Mouse (Mus musculus) embryo, embryonic 11.5 days (tissue): ENCODE measurements around the gene C130050O18Rik.
"Not testable (repeated sequence)": the region's sequence is repeated elsewhere in the genome, so short reads cannot be mapped to it uniquely, and the experiment has no call there.

Experiments
- DNase-seq: peaks from one replicate; pipeline ENCODE4 v3.0.0-alpha.2; 2012; ENCODE audit warnings: low read depth, low spot score

C130050O18Rik gene

DNA sequence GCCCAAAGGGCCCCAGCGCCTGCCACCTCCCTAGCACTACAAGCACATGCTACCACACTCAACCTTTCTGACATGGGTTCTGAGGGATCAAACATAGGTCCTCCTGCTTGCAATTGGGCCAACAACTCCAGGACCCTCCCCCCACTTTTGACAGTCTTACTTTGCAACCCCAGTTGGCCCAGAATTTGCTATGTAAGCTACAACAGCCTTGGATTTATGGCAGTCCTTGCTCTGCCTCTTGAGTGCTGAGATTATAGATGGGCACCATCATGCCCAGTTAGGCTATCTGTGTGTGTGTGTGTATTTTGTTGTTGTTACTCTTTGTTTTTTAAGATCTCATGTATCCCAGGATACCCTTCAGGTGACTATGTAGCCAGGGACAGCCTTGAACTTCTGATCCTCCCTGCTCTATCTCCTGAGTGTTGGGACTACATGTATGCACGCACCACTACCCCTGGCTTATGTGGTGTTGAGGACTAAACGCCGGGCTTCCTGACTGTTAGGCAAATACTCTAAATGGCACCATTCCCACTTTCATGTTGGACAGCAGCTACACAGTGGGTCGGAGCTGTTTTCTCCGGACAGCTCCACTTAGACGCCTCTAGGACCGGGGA is 25.2 kb upstream of the C130050O18Rik start:
- no peak for DNase-seq

DNA sequence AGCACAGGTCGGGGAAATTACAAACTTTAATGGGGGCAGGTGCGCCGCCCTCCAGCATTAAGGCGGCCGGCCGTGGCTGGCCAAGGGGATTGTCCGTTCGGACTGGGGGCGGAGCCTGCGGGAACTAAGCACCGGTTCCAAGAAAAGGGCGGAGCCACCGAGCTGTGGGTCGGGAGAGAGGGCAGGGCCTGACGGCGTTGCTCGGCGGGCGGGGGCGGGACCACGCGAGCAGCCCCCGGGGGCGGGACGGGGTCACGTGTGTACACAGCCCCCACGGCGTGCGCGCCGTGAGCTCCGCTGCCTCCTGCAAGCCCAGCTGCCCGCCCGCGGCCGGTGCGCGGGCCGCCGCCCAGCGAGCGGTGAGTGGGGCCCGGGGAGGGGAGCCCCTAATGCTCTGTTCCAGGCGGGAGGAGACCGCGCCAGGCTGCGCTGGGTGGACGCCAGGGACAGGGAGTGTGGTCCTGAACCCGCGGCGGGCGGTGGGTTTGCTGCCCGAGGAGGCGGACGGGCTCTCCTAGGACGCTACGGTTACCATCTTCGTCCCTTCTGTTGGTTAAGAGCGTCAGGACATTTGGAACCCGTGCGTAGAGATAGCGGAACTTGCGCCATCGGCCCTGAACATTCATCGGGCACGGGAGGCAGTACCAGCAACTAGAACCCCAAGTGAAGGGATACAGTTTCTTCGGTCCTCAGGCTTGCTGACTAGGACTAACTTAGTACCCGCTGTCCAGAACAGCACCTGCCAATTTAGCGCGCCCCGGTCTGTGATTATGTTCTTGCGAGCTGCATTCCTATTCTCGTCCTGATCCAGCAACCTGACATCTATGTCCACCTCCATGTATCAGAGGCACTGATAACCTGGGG is 24.5 kb upstream of the C130050O18Rik start:
- peak; percentile 78 for DNase-seq

DNA sequence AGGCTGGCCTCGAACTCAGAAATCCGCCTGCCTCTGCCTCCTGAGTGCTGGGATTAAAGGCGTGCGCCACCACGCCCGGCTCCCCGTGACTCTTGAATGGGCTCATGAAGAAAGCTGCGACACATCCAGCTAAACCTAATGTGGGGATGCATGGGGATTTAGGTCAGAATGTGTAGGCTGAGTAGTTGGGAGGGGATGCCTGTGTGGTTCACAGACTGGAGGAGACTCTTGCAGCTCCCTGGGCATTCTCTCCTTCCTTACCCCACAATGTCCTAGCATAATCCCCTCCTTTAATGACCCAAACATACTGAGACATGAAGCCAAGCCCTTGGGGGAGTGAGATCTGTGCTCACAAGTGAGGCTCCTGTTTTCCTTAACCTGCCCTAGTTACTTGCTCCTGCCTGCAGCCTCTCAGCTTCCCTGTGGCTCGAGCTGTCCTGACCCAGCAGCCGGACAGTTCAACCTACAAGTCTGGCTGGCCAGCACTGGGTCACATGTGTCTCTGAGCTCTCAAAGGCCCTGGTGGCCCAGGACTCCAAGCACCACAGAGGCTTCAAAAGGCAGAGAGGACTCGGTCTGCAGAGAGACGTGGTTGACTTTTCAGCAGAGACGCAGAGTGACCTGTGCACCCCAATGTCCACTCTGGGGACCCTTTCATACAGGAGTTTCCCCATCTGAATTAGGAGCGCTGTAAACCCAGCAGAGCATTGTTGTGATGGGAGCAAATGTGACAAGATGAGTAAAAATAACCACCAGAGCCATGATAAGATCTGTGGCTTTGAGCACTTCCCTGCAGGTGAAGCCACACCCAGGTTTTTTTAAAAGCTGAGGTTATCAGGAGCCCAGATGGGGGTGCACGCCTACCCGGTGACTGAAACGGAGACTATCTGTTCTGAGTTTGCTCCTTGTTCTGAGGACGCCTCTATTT is 23.2 kb upstream of the C130050O18Rik start:
- no peak for DNase-seq

DNA sequence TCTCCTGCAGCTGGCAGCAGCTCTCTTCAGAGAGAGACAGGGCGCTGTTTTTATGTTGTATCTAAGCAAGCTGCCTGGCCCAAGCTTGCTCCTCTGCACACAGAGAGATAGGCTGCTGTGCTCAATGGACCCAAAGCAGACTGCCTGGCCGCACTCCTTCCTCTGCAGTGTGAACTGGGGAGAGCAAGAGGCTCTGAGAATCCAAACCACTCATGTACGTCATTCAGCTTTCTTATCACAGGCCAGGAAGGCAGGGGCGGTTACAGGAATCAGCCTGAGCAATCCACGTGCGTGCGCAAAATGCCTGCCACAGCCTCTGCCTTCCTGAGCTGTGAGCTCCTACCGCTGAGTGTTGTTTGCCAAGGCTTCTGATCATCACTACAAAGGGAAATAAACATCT is 22.3 kb upstream of the C130050O18Rik start:
- no peak for DNase-seq

DNA sequence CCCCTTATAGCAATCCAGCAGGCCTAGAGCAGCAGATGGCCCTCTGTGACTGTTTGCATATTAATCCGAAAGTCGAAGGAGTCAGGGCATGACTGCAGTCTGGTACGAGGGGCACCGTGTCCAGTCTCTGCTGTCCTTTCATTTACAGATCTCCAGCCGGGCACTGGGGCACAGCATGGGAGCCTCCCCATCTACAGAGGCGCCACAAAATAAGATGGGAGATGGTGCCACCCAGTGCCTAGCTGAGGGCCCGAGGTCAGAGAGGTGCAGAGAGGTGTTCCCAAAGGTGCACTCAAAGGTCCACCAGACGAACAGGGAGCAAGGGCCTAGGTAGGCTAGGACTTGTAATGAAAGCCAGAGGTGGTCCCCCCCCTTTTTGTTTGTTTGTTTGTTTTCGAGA is 21.8 kb upstream of the C130050O18Rik start:
- no peak for DNase-seq

DNA sequence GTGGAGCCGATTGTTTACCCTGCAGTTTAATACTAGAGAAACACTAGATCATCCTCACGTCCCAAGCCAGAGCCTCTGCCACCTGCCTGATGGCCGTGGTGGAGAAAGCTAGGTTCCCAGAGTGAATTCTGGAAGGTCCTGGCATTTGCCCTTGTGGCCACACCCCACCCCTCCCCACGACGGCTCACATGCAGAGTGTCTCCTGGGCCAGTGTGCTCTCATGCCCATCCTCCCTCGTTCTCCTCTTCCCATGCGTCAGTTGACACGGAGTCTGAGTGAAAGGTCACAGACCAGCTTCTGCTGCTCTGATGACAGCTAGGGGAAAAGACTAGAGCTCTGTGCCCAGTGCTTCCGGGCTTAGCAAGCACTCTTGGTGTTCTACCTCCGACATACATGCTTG is 20.5 kb upstream of the C130050O18Rik start:
- no peak for DNase-seq

DNA sequence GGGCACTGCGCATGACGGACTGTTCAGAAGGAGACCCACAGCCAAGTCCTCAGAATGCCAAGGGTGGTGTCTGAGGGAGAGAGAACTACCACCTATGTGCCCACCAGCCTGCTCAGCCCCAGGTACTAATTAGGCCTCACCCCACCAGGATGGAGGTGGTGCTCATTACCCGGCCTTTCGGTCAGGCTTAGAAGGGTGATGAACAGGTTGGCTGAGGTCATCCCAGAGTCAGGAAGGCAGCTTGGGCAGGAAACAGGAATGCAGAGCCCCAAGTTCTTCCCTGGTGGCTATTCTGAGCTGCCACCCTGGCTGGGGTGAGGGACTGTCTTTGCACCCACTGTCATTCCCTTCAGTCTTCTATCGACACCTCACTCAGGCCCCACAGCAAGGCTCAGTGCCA is 19.0 kb upstream of the C130050O18Rik start:
- DNase-seq: no peak

DNA sequence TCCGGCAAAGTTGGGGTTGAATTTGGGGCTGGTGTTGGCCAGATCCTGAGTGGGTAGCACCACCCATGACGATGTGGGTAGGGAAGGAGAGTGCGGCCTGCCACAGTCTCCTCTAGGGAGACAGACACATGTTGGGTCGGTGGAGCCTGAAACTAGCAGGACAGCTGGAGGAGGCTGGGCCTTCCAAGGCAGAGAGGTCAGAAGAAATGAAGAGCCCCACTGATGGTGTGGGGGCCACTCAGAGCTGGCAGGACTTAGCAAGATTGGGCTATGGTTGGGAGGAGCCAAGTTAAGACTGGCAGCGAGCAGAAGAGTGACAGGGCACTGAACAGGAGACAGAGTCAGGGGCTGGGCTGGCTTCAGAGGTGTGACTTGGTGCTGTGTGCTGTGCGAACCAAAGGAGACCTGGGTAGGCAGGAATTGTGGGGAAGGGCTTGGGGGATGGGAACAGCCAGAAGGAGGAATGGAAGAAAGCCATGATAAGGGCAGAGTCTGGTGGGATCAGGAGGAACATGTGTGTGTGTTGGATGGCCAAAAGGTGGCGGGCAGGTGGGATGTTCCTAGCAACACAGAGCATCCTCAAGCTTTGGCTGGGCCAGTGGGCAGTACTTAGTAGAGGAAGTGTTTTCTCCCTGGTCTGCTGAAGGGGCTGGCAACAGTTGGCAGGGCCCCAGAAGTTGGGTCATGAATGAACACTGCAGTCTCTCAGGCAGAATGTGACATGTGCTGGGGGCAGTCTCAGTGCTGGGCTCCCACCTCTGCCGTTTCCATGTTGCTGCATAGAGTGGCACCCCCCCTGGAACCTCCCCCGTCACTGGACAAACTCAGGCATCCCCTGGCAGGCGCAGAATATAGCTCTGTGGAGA is 17.5 kb upstream of the C130050O18Rik start:
- no peak for DNase-seq

DNA sequence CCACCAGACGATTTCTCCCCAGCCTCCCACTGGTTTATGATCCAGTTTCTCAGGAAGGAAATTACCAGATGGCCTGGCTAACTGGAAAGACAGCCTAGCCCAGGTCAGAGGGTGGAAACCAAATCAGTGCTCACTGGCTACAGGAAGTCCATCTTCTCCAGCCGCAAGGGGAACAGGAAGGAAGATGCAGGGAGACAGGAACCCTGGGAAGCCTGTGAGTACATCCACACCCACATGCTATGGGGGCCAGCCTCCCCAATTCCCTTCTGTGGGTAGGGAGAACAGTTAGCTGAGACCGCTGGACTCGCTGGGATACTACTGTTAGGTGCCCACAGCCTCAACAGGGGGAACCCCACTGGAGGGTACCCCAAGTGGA is 16.9 kb upstream of the C130050O18Rik start:
- DNase-seq: no peak

DNA sequence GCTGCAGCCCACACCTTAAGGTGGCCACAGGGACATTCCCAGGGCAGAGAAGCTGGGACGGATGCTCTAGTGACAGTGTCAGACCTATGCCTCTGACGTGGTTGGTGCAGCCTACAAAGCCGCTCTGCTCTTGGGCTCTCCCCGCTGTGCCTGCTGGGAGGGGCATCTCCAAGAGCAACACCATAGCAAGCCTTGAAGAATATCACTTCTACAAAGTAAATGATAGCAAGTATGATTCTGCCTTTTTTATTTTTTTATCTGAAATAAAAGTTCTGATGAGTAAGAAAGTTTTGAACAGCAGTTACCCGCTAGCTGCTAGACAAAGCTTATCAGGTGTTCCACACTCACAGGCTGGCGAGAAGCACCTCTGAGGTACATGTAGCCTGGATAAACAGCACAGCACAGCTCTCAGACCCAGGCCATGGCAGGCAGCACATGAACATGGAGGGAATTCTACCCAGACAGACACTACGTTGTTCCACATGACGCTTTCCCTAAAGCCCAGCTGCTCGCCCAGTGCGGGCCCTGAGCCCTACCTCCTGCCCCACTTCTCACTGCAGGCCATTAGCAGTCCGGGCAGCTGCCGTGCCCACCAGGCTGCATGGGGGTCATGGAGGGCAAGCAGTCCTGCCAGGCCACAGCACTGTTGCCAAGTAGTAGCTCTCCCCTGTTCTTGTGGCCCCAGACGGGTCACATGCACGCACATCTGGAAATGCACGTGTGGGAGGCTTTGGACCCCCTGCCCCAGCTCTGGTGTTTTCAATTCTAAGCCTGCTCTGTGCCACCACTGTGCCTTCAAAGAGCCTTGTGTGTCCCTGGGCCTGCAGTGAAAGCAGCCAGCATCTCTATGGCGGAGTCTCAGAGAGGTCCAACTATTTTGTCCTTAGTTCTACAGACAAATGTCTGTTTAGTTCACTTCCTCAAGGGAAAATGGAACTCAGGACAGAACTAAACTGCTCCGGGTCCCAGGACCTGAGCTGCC is 16.1 kb upstream of the C130050O18Rik start:
- DNase-seq: no peak

DNA sequence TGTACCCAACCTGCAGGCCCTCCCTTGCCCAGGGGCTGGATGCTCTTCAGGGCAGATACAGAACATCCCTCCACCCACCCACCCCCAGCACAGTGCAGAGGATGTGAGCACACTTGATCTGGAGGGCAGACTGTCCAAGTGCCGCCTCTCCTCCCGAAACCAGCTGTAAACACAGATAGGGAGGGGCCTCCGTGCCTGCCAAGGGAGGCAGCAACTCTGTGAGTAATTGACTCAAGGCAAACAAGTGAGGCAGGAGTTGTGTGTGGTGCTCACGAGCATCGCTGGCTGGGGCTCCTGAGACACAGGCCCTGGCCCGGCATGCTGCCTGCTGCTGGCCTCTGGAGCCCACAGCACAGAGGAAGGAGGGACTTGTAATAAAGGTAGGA is 15.4 kb upstream of the C130050O18Rik start:
- DNase-seq: no peak

DNA sequence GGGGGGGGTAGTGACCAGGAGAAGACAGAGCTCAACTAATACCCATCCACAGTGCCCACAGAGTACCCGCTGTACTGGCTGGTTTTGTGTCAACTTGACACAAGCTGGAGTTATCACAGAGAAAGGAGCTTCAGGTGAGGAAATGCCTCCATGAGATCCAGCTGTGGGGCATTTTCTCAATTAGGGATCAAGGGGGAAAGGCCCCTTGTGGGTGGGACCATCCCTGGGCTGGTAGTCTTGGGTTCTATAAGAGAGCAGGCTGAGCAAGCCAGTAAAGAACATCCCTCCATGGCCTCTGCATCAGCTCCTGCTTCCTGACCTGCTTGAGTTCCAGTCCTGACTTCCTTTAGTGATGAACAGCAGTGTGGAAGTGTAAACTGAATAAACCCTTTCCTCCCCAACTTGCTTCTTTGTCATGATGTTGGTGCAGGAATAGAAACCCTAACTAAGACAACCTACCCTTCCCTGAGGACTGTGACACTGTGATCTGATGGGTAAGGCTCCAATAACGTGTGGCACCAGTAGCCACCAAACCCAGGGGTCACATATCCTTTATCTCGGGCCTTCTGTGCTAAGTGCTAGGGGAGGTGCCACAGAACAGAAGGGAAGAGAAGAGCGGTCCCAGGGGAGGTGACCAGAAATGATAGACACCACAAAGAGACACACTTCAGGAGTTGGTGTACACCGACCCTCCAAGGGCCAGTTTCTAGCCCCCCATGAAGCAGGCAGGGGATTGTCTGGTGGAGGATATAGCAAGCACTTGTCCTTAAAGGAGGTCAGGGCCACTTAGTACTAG is 14.6 kb upstream of the C130050O18Rik start:
- not testable (repeated sequence) for DNase-seq

DNA sequence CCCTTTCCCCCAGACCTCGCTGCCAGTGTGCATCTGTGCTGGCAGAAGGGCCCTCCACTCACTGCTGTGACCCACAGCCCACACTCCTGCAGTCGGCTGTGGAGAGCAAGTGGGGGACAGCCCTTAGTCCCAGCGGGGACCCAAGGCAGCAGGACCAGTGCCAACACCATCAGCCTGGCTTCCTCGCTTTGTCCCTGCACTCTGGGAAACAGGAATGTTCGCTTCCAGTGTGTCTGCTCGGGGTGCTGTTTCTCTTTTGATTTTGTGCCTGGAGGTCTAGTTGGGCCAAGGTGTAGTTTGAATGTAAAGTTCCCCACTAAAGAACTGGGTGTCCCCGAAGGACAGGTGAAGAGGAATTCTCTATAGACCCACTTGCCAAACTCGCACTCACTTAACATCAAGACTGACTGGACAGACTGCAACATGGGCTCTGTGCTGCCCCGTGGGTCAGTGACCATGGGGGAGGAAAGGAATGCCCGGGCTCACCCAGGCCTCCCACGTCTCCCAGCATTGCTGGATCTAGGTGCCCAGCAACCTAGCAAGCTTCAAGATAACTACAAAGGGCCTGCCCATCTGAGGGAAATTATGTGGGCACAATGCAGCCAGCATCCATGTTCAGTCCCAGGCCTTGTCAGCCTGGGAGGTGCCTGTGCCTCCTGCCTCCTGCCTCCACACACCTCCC is 13.6 kb upstream of the C130050O18Rik start:
- DNase-seq: no peak

DNA sequence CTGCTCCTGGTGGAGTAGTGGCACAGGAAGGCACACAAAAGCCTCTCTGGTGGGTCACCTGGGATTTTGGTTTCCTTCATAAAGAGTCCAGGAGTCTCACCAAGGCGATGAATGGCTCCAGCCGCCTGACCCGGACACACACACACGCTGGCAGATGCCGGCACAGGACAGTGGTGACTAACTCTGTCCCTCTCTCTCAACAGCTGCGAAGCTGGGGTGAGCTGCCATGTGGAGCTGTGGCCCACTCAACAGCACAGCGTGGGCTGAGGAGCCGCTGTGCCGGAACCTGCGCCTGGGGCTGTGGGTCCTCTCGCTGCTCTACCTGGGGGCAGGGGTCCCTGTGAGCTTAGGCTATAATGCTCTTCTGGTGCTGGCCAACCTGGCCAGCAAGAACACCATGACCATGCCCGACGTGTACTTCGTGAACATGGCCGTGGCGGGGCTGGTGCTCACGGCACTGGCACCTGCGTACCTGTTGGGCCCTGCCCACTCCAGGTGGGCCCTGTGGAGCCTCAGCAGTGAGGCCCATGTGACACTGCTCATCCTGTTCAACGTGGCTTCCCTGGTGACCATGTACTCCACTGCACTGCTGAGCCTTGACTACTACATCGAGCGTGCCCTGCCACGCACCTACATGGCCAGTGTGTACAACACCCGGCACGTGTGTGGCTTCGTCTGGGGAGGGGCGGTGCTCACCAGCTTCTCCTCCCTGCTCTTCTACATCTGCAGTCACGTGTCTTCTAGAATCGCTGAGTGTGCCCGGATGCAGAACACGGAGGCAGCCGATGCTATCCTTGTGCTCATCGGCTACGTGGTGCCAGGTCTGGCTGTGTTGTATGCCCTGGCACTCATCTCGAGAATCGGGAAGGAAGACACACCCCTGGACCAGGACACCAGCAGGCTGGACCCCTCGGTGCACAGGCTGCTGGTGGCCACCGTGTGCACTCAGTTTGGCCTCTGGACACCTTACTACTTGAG is 12.6 kb upstream of the C130050O18Rik start:
- DNase-seq: no peak

DNA sequence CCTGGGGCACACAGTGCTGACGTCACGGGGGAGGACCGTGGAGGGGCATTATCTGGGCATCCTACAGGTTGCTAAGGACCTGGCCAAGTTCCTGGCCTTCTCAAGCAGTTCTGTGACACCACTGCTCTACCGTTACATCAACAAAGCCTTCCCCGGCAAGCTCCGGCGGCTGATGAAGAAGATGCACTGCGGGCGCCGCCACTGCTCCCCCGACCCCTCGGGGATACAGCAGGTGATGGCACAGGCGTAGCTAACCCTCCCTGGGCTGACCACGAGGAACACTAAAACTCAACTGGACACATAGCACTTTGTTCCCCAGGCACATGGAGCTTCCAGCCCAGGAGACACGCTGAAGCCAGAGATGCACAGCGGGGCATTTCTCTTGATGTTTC is 11.9 kb upstream of the C130050O18Rik start:
- no peak for DNase-seq

DNA sequence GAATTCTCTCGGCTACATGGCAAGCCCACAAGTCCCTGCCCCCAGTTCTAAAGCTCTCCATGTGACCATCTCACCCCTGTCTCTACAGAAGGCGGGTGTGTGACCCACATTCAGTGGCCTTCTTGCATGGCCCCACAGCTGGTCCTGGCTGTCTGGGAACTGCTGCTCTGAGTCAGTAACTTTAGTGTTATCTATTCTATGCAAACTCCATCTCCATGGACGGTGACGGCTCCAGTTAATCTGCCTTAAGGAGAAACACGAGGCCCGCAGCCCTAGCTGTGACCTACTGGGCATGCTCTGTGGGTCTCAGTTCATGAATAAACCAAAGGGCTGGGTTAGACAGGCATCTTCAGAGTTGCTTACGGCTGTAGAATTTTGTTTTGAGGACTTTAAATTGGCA is 10.7 kb upstream of the C130050O18Rik start:
- no peak for DNase-seq

DNA sequence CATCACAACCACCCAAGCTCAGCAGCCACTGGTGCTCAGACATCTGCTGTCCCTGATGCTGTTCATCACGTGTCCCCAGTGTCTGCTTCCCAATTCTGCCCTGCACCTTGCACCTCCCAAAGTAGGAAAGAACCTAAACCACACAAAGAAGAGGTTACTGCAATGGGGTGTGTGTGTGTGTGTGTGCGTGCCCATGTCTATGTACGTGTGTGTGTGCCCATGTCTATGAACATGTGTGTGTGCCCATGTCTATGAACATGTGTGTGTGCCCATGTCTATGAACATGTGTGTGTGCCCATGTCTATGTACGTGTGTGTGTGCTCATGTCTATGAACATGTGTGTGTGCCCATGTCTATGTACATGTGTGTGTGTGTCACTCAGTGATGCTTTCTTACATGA is 9.6 kb upstream of the C130050O18Rik start:
- no peak for DNase-seq
